Mouse (Mus musculus): ENCODE results near the gene BC049352. TPM values are rescaled to one million over a fixed set of nuclear protein-coding genes. Genes with fewer than 3 reads are reported as not detected.

The BC049352 gene
- total and polyA plus RNA-seq, 3 experiments: 0.17 TPM; not detected in 2

DNA sequence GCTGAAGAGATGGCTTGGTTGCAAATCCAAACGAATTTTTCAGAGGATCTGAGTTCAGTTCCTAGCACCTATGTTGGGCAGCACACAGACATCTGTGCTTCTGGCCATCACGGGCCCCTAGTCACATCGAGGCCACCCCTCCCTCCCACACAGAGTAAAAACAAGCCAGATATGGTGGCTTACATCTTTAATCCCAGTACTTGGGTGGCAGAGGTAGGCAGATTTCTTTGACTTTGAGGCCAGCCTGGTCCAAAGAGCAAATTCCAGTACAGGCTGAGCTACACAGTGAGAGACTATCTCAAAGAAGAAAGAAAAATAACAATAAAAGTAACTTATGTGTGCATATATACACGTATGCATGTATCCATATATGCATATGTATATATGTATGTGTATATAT, 24.3 kb downstream of the BC049352 start:
- in situ Hi-C loops (cut with MboI; ENCODE audit: low pct_ligation_motif_present, low pct_unique_long_range_greater_than_20kb, low sequenced_read_pairs): loop anchor here (25.0 kb wide), 1 partner anchor 531 kb away; no protein-coding TSS in a partner anchor
- Histone ChIP-seq H3K4me3 (replicated peaks in 1 of 3; ENCODE audit: low read depth in 2 of 3, low read length in 2 of 3, poor library complexity in 1 of 3) (no peak overlapping the region), H3K27ac (ENCODE audit: insufficient read depth, low read depth) (no peak overlapping the region), H3K9ac (ENCODE audit: insufficient read depth, low read depth) (no peak overlapping the region), H3K9me3 (replicated peaks; ENCODE audit: low read length) (no peaks in the 10 kb centered on the region), H3K36me3 (replicated peaks in 1 of 2; ENCODE audit: control insufficient read depth in 1 of 2, insufficient read depth in 1 of 2, low read length in 1 of 2) (no peaks in the 10 kb centered on the region), H3K4me2 (ENCODE audit: insufficient read depth, low read depth, poor library complexity, severe bottlenecking) (no peak overlapping the region), H3K27me3 (replicated peaks) (no peaks in the 10 kb centered on the region), H3K4me1 (ENCODE audit: control insufficient read depth in 1 of 2, insufficient read depth in 2 of 2) (peaks cover 6 to 29% of the 10 kb centered on the region in 2 experiments; a peak in 3 of 4 replicates), H3K79me2 (replicated peaks; ENCODE audit: control insufficient read depth, extremely low read depth, insufficient read depth, poor library complexity, severe bottlenecking) (no peaks in the 10 kb centered on the region)
- dilution Hi-C loops (cut with MboI; ENCODE audit: extremely low pct_ligation_motif_present, extremely low pct_unique_long_range_greater_than_20kb, low sequenced_read_pairs): no loop called here
- DNase-seq (ENCODE audit: extremely low read depth): no peak
- TF ChIP-seq KAT2A (IDR thresholded peaks at IDR 0.05; ENCODE audit: insufficient replicate concordance, low read length): no peak
- TF ChIP-seq MAZ (IDR thresholded peaks at IDR 0.05; ENCODE audit: low read depth, low read length): no peak
- TF ChIP-seq NRF1 (IDR thresholded peaks at IDR 0.05; ENCODE audit: low read depth, low read length): no peak
- TF ChIP-seq SMC3 (IDR thresholded peaks at IDR 0.05; ENCODE audit: low read depth, low read length): no peak
- TF ChIP-seq JUND (conservative IDR thresholded peaks at IDR 0.05; ENCODE audit: low read depth, low read length): no peak
- TF ChIP-seq TCF12 (IDR thresholded peaks at IDR 0.05; ENCODE audit: low read depth, low read length): no peak
- no peak for TF ChIP-seq MXI1 (IDR thresholded peaks at IDR 0.05; ENCODE audit: low read depth, low read length)
- TF ChIP-seq POLR2A (IDR thresholded peaks at IDR 0.05; ENCODE audit: low read depth, low read length): no peak
- TF ChIP-seq POLR2AphosphoS2 (IDR thresholded peaks at IDR 0.05; ENCODE audit: low read depth, low read length): no peak
- TF ChIP-seq E2F4 (IDR thresholded peaks at IDR 0.05; ENCODE audit: insufficient replicate concordance, low read depth, low read length): no peak
- TF ChIP-seq MYC (IDR thresholded peaks at IDR 0.05; ENCODE audit: low read depth, low read length): no peak
- TF ChIP-seq ZMIZ1 (IDR thresholded peaks at IDR 0.05; ENCODE audit: low read depth, low read length): no peak
- no peak for TF ChIP-seq MAFK (IDR thresholded peaks at IDR 0.05; ENCODE audit: insufficient replicate concordance, low read length)
- no peak for TF ChIP-seq IRF4 (IDR thresholded peaks at IDR 0.05; ENCODE audit: low read depth, low read length)

DNA sequence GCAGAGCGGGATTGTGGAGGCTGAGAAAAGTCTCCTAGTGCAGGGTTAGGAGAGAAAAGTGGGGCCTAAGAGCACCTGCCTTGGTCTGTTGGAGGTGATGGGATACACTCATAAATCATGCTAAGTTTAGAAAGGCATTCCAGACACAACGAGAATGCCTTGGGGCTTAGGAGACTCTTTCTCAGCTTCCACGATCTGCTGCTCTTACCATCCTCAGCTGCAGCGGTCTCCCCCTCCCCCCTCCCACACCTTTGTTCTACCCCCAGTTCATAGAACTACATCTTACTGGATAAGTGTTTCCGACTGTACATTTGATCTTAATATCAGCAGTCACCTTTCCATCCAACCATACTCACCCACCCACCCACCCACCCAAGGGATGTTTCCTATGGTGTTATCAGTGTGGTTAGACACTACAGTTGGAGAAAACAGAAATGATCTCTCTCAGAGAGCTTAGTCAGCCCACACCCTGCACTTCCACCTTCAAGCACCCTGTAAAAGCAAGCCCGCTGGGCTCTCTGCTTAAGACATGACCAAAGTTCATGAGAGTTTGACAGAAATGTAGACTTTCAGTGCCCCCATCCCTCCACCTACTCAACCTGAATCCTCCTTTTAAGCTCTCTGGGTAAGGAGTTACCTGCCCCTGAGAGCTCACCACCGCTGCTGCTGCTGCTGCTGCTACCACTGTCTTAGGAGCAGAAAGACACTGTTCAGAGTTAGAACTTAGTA, 25.4 kb downstream of the BC049352 start:
- Histone ChIP-seq H3K27ac (ENCODE audit: insufficient read depth, low read depth) (no peak overlapping the region), H3K9ac (ENCODE audit: insufficient read depth, low read depth) (no peak overlapping the region)

More for the DNA sequence above, 25.4 kb downstream of the BC049352 start:
- Histone ChIP-seq H3K4me2 (ENCODE audit: insufficient read depth, low read depth, poor library complexity, severe bottlenecking) (no peak overlapping the region), H3K27me3 (replicated peaks) (no peaks in the 10 kb centered on the region), H3K4me3 (replicated peaks in 1 of 3; ENCODE audit: low read depth in 2 of 3, low read length in 2 of 3, poor library complexity in 1 of 3) (no peak overlapping the region), H3K79me2 (replicated peaks; ENCODE audit: control insufficient read depth, extremely low read depth, insufficient read depth, poor library complexity, severe bottlenecking) (no peaks in the 10 kb centered on the region), H3K4me1 (ENCODE audit: control insufficient read depth in 1 of 2, insufficient read depth in 2 of 2) (peaks cover 4 to 26% of the 10 kb centered on the region in 2 experiments; a peak in 3 of 4 replicates), H3K36me3 (replicated peaks in 1 of 2; ENCODE audit: control insufficient read depth in 1 of 2, insufficient read depth in 1 of 2, low read length in 1 of 2) (no peaks in the 10 kb centered on the region), H3K9me3 (replicated peaks; ENCODE audit: low read length) (no peaks in the 10 kb centered on the region)
- dilution Hi-C loops (cut with MboI; ENCODE audit: extremely low pct_ligation_motif_present, extremely low pct_unique_long_range_greater_than_20kb, low sequenced_read_pairs) (no loop called here), in situ Hi-C loops (cut with MboI; ENCODE audit: low pct_ligation_motif_present, low pct_unique_long_range_greater_than_20kb, low sequenced_read_pairs) (loop anchor here (25.0 kb wide), 1 partner anchor 530 kb away; no protein-coding TSS in a partner anchor)
- no peak for DNase-seq (ENCODE audit: extremely low read depth)
- TF ChIP-seq ETS1 (conservative IDR thresholded peaks at IDR 0.05; ENCODE audit: low read depth, low read length) (no peak), HCFC1 (IDR thresholded peaks at IDR 0.05; ENCODE audit: low read depth, low read length) (no peak), USF2 (conservative IDR thresholded peaks at IDR 0.05; ENCODE audit: low read depth, low read length) (no peak)

Measured in CH12.LX (cell line).